Mouse (Mus musculus) thymus, postnatal 25 days (tissue): ENCODE measurements at regions not wholly inside any gene's neighbourhood (a gene's known extent, or its start where the extent isn't known, plus 50 kb on each side); places are given as distances from the start of the nearest gene placed in this dataset.

Experiments used
- DNase-seq: peaks from one replicate; pipeline ENCODE4 v3.0.0; 2022

DNA sequence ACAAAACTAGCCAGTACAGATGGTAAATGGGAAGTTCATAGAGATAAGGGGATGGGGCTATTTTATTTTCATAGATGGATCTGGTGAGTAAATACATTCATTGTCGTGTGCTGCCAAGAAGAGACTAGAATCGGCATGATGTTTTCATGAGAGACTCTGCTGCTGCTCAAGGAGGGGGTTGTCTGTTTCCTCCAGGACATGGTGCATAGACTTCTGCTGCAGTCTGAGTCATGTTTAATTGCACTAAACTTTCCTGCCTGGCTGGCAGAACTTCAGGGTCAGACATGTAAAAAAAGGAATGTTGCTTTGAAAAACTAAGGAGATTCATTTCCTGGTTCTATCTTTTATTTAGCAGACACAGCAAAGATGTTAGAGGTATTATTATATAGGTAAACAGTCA is 100.9 kb upstream of the B430305J03Rik start:
- DNase-seq = no peak

- DNase-seq = no peak
Observed at GRCm38 (mm10) chr3:61460076-61460475, 94.3 kb upstream of the B430305J03Rik start.

GRCm38 (mm10) chr3:61456598-61456997 is 90.8 kb upstream of the B430305J03Rik start:
- no peak for DNase-seq

GRCm38 (mm10) chr3:61442000-61442739 is 76.4 kb upstream of the B430305J03Rik start:
- DNase-seq = no peak

DNA sequence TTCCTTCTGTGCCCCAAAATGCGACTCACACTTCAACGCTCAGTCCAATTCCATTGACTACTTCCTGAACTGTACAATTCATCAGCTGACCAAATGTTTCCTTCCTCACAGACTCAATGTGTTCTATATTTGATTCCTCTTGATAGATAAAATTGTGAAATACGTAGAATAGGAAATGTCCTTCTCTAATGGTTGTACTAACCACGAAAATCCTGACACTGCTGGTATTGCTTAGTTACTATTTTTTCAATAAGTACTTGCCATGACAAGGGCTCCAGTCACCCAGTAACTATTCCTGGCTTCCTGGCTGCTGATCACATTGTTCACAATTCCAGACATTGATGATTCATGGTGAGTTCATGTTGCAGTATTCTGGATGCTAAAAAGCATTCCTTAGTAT is 75.7 kb upstream of the B430305J03Rik start:
- DNase-seq = no peak

GRCm38 (mm10) chr3:61428713-61429112 is 63.0 kb upstream of the B430305J03Rik start:
- DNase-seq = no peak

GRCm38 (mm10) chr3:61423945-61424344 is 58.2 kb upstream of the B430305J03Rik start:
- DNase-seq = no peak

GRCm38 (mm10) chr3:61419706-61420105 is 54.0 kb upstream of the B430305J03Rik start:
- no peak for DNase-seq

DNA sequence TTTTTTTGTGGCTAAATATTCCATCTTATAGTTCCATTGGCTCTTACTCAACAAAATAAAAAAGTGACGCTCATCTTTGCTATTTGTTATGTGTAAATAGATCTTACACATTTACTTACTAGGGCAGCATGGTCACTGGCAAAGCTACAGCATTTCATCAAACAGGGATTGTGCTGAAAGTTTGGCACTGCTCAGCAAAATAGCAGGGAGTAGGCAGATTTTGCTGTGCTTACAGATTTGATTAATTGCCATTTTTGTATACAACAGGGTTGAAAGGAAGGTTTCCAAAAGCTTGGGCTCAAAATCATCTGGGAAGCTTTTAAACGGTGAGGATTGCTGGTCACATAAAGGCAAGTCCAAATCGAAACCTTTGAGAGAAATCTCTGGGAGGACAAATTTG is 52.3 kb upstream of the B430305J03Rik start:
- no peak for DNase-seq
